Mouse (Mus musculus) left cerebral cortex, adult 8-10 months (tissue): ENCODE data around the gene Kcnk10. TPM values are rescaled to one million over a fixed set of nuclear protein-coding genes. Genes with fewer than 3 reads are reported as not detected.
A peak's percentile ranks its signal among the peaks of the same experiment; 100 is the strongest.

Experiments
- DNase-seq, 2 experiments: peaks; one replicate each; pipeline ENCODE4 v3.0.0; 2022; ENCODE audit warnings: low spot score in 2 of 2
- total RNA-seq, 4 experiments: library from RNA; stranded (reverse); gene quantifications; 2 replicates each; pipeline ENCODE4 v1.2.4; 2022

Gene Kcnk10
- total RNA-seq, 4 experiments from 2014 or later: 11.5 to 15.2 (median 13.4) TPM

- DNase-seq: no peak
Observed at GRCm38 (mm10) chr12:98571896-98572680, 6.0 kb downstream of the Kcnk10 start.

GRCm38 (mm10) chr12:98569380-98569779 is 8.7 kb downstream of the Kcnk10 start:
- DNase-seq: no peak

GRCm38 (mm10) chr12:98567877-98568276 is 10.2 kb downstream of the Kcnk10 start:
- no peak for DNase-seq

GRCm38 (mm10) chr12:98564383-98564782 is 13.7 kb downstream of the Kcnk10 start:
- DNase-seq: no peak

GRCm38 (mm10) chr12:98563261-98563660 is 14.8 kb downstream of the Kcnk10 start:
- DNase-seq: no peak

- no peak for DNase-seq
Observed at GRCm38 (mm10) chr12:98562341-98562977, 15.7 kb downstream of the Kcnk10 start.

GRCm38 (mm10) chr12:98560038-98560437 is 18.1 kb downstream of the Kcnk10 start:
- DNase-seq: no peak

GRCm38 (mm10) chr12:98557013-98557677 is 21.0 kb downstream of the Kcnk10 start:
- no peak for DNase-seq

GRCm38 (mm10) chr12:98549981-98550380 is 28.1 kb downstream of the Kcnk10 start:
- no peak for DNase-seq

GRCm38 (mm10) chr12:98548141-98548540 is 30.0 kb downstream of the Kcnk10 start:
- no peak for DNase-seq

GRCm38 (mm10) chr12:98545875-98546274 is 32.2 kb downstream of the Kcnk10 start:
- no peak for DNase-seq

- DNase-seq: peak in 1 of 2 experiments; percentile 81
Observed at GRCm38 (mm10) chr12:98545251-98545560, 32.9 kb downstream of the Kcnk10 start.

GRCm38 (mm10) chr12:98544545-98545250 is 33.4 kb downstream of the Kcnk10 start:
- DNase-seq: no peak

GRCm38 (mm10) chr12:98536760-98537159 is 41.4 kb downstream of the Kcnk10 start:
- DNase-seq: no peak

- DNase-seq: no peak
Observed at GRCm38 (mm10) chr12:98536036-98536435, 42.1 kb downstream of the Kcnk10 start.

- DNase-seq: peak; percentile 18 to 66
Observed at GRCm38 (mm10) chr12:98535494-98535901, 42.6 kb downstream of the Kcnk10 start.

- no peak for DNase-seq
Observed at GRCm38 (mm10) chr12:98528635-98529034, 49.5 kb downstream of the Kcnk10 start.

GRCm38 (mm10) chr12:98525361-98525760 is 52.7 kb downstream of the Kcnk10 start:
- DNase-seq: no peak

- DNase-seq: no peak
Observed at GRCm38 (mm10) chr12:98524331-98525311, 53.5 kb downstream of the Kcnk10 start.

- no peak for DNase-seq
Observed at GRCm38 (mm10) chr12:98521311-98521710, 56.8 kb downstream of the Kcnk10 start.

- DNase-seq: no peak
Observed at GRCm38 (mm10) chr12:98520568-98520931, 57.6 kb downstream of the Kcnk10 start.
